Mouse (Mus musculus) gastrocnemius, postnatal 25 days (tissue): Measurements from ENCODE around the gene Gm11492. TPM values are rescaled to one million over a fixed set of nuclear protein-coding genes. Genes with fewer than 3 reads are reported as not detected.

Source experiments
- DNase-seq: peaks from one replicate; pipeline ENCODE4 v3.0.0; 2022
- total RNA-seq, 2 experiments: library from RNA; stranded (reverse); gene quantifications; 1 replicate in 1 of 2; 2 replicates in 1 of 2; pipeline ENCODE4 v1.2.3; 2021

Gene Gm11492
- total RNA-seq, 2 experiments from 2014 or later: not detected

GRCm38 (mm10) chr11:87602234-87602633 lies 35.8 kb downstream of the Gm11492 start:
- no peak for DNase-seq

GRCm38 (mm10) chr11:87603571-87603970 lies 37.1 kb downstream of the Gm11492 start:
- DNase-seq: no peak

- peak; percentile 58 for DNase-seq
These were observed 42.8 kb downstream of the Gm11492 start for GRCm38 (mm10) chr11:87609264-87609663.

GRCm38 (mm10) chr11:87611547-87611946 lies 45.1 kb downstream of the Gm11492 start:
- DNase-seq: no peak

GRCm38 (mm10) chr11:87613972-87614371 lies 47.5 kb downstream of the Gm11492 start:
- no peak for DNase-seq

- no peak for DNase-seq
These were observed 49.1 kb downstream of the Gm11492 start for GRCm38 (mm10) chr11:87615551-87615950.

- DNase-seq: no peak
These were observed 49.5 kb downstream of the Gm11492 start for GRCm38 (mm10) chr11:87615952-87616351.

GRCm38 (mm10) chr11:87616790-87617474 lies 50.5 kb downstream of the Gm11492 start, which contains the start of gene Hsf5:
TSS of gene Hsf5 (plus strand) at chr11:87617164.
- DNase-seq: no peak

GRCm38 (mm10) chr11:87617606-87618005 lies 51.2 kb downstream of the Gm11492 start:
- no peak for DNase-seq

Other genes with a start within 250 kb of the Gm11492 start
- under 1 TPM; 0.59 to 0.67 TPM for gene Ppm1e, start 207.6 kb upstream of the Gm11492 start, total RNA-seq
- gene Rad51c, start 161.7 kb upstream of the Gm11492 start, total RNA-seq: under 1 TPM; 0.15 to 0.51 TPM
- under 1 TPM in 1 of 2 experiments, not detected in 1; 0.27 TPM for gene Tex14, start 161.6 kb upstream of the Gm11492 start, total RNA-seq
- gene Sept4, start 2.2 kb downstream of the Gm11492 start, total RNA-seq: 10 to 100 TPM; 10.9 to 14.7 TPM
- gene Mtmr4, start 25.5 kb downstream of the Gm11492 start, total RNA-seq: 10 to 100 TPM in 1 of 2 experiments, 1 to 10 TPM in 1; 9.9 to 13.0 TPM
- gene Hsf5, start 50.5 kb downstream of the Gm11492 start, total RNA-seq: not detected
- under 1 TPM in 1 of 2 experiments, not detected in 1; 0.40 TPM for gene Rnf43, start 96.1 kb downstream of the Gm11492 start, total RNA-seq
- 10 to 100 TPM; 31.6 to 31.7 TPM for gene Supt4a, start 170.9 kb downstream of the Gm11492 start, total RNA-seq
- under 1 TPM in 1 of 2 experiments, not detected in 1; 0.08 TPM for gene Tspoap1, start 193.9 kb downstream of the Gm11492 start, total RNA-seq
- gene Mpo, start 226.9 kb downstream of the Gm11492 start, total RNA-seq: not detected